Mouse (Mus musculus) Patski (cell line): ENCODE measurements at regions not wholly inside any gene's neighbourhood (a gene's known extent, or its start where the extent isn't known, plus 50 kb on each side); places are given as distances from the start of the nearest gene placed in this dataset.
A peak's percentile ranks its signal among the peaks of the same experiment; 100 is the strongest.

Source experiments
- ATAC-seq: fragments of 100-300 bp; one replicate; pipeline ENCODE4 v1.8.0; 2021
- CTCF ChIA-PET: fragments of 350-600 bp; sonication (Branson Sonifier 250); formaldehyde crosslinking; loops from one replicate; lab custom pipeline; 2022; ENCODE audit warnings: inconsistent platforms; lab: Charles Lee
- POLR2A ChIA-PET: fragments of 350-600 bp; sonication (Branson Sonifier 250); formaldehyde crosslinking; loops from one replicate; lab custom pipeline; 2022; ENCODE audit warnings: antibody characterized with exemption, inconsistent platforms; lab: Charles Lee
- DNase-seq: peaks from one replicate; pipeline ENCODE4 v3.0.0-alpha.2; 2011; ENCODE audit warnings: low read depth, low spot score
- H3K27me3 ChIP-seq: fragments of 371-371 bp; one replicate; pipeline ENCODE4 v1.5.1; 2021
- CTCF ChIP-seq: fragments of 100-300 bp; IDR thresholded peaks from one replicate; pipeline ENCODE4 v1.5.1; 2021
- in situ Hi-C: fragments of 300-500 bp; cut with MboI; formaldehyde crosslinking; loops from 3 replicates; pipeline ENCODE4 v1.11.1; 2018; ENCODE audit warnings: low pct_unique_long_range_greater_than_20kb, mixed read lengths

DNA sequence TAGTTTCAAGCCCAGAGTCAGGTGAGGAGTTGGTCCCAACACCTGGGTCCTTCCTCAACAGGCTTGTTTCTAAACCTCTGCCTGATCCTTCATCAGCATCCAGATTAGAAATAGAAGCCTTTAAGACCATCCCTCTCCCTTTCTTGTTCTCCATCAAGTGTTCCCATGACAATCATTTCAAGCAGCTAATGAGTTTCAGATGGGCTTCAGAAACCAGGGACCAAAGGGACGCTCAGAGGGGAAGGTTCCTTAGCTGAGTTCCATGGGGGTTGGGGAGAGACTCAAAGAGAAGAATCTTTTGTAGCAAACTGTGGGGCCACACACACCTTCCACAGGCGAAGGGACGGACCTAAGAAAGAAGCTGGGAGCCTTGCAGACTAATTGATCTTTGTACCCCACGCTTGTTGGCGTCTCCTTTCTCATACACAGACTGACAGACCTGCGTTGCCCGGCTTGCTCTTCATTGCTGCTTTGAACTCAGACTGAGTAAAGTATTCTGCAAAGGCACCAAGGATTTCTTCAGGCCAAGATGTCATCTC lies 136.6 kb upstream of the Gm12830 start:
- H3K27me3 ChIP-seq, result no peaks in the 10 kb centered on the region
- ATAC-seq, result no peak
- no peak for DNase-seq
- ChIA-PET POLR2A (no interaction called here), CTCF (no interaction called here)
- in situ Hi-C loops, result no loop called here
- TF ChIP-seq CTCF, result no peak

DNA sequence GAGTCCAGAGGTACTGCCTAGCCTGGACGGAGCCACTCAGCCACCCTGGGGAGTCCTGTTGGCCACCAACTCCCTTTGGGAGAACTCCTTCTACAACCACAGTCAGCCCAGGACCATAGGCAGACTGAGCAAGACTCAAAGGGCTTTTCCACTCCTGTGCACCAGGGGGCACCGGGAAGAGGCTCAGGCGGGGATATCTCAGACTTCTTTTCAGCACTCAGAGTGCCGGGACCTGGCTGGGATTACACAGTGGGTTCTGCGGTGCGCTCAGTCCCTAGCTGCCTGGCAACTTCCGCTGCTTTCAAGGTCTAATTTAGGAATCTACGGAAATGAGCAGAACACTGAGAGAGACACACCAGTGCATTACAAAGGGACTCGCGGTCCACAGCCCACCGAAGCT lies 136.1 kb upstream of the Gm12830 start:
- ChIA-PET CTCF (no interaction called here), POLR2A (no interaction called here)
- no peaks in the 10 kb centered on the region for H3K27me3 ChIP-seq
- DNase-seq (no peak), ATAC-seq (no peak)
- peak; percentile 27 for TF ChIP-seq CTCF
- in situ Hi-C loops, result no loop called here

DNA sequence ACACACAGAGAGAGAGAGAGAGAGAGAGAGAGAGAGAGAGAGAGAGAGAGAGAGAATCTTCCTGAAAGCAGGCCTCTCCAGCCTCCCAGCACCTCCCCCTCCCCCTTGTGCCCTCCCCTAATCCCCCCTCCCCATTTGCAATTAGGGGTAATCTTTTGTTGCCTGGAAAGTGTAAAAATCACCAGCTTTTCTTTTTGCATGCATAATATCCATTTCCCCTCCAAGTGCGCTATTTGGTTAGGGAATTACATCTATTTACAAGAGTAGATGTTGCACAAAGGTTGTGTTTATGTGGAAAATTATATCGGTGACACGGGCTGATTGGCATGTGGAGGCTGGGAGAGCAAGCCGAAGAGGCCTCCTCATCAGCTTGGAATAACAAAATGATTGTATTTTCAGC lies 135.4 kb upstream of the Gm12830 start:
- DNase-seq (no peak), ATAC-seq (no peak)
- no peaks in the 10 kb centered on the region for H3K27me3 ChIP-seq
- in situ Hi-C loops, result no loop called here
- no peak for TF ChIP-seq CTCF
- ChIA-PET CTCF (no interaction called here), POLR2A (no interaction called here)

DNA sequence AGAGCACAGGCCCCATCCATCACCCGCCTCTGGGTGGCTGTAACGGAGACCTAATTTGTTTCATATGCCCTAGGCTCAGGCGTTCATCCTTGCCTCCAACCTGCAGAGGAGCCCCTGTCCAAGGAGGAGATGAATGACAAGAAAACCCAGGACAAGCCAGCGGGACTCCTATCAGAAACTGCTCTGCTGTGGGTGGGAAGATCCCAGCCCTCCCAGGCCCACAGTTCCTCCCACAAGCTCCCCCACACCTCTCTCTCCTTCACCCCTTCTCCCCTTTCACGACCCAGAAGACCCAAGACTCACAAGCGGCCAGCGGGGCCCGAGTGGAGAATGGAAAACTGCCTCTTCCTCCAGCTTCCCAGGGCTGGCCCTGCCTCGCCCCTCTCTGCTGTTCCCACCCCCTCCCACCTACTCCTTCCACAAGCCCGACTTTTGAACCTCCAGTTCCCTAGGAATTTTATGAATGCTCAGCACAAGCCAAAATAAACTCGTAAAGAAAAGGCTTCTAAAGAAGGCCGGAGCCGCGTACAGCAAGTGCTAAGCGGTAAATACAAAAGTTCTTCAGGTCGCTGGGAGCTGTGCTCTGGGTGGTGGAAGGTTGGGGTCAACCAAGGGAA lies 133.1 kb upstream of the Gm12830 start:
- TF ChIP-seq CTCF, result no peak
- ChIA-PET POLR2A (no interaction called here), CTCF (interaction anchor here (0.7 to 0.8 kb wide), 2 partner anchors 20 to 413 kb away, joined by 3 to 4 read pairs; no protein-coding TSS in a partner anchor)
- DNase-seq (no peak), ATAC-seq (no peak)
- no peaks in the 10 kb centered on the region for H3K27me3 ChIP-seq
- in situ Hi-C loops, result no loop called here

DNA sequence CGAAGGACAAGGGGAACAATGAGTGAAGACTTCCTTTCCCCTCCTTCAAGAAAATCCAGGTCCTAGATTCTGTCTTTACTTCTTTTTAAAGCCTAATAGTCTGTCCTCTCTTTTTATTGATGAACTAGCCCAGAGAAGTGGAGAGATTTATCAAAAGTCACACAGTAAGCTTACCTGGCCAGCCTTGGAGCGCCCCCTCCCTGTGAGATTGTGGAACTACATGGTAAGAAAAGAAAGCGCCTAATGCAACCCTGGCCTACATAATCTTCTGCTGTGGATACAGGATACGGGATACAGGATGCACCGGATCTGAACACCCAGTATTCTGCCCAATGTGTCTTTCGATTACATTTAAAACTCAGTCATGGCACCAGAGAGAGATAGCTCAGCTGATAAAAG lies 132.6 kb upstream of the Gm12830 start:
- ATAC-seq (no peak), DNase-seq (no peak)
- no peak for TF ChIP-seq CTCF
- ChIA-PET CTCF (interaction anchor here (0.7 to 1.6 kb wide), 2 partner anchors 13 to 412 kb away, joined by 3 to 4 read pairs; no protein-coding TSS in a partner anchor), POLR2A (no interaction called here)
- H3K27me3 ChIP-seq, result no peaks in the 10 kb centered on the region
- in situ Hi-C loops, result no loop called here

DNA sequence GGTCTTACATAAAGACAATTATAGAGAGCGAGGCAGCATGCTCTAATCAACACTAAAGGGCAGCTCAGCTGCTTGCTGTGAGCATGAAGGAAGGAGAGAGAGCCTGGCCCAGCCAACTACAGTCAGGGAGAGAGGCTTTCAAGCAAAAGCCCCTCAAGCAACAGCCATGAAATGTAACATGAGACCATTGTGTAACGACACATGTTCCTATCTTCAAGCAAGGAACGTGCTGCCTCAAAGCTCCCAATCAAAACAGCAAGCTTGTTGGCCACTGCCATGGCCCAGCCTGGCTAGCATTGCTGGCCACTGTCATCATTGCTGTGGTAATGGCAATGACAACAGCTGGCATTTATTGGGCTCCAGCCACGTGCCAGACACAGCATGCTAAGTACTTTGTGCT lies 115.9 kb upstream of the Gm12830 start:
- CTCF ChIA-PET, result no interaction called here
- in situ Hi-C loops, result no loop called here
- no peaks in the 10 kb centered on the region for H3K27me3 ChIP-seq
- ATAC-seq, result no peak
- TF ChIP-seq CTCF, result no peak
- no peak for DNase-seq
- POLR2A ChIA-PET, result no interaction called here

DNA sequence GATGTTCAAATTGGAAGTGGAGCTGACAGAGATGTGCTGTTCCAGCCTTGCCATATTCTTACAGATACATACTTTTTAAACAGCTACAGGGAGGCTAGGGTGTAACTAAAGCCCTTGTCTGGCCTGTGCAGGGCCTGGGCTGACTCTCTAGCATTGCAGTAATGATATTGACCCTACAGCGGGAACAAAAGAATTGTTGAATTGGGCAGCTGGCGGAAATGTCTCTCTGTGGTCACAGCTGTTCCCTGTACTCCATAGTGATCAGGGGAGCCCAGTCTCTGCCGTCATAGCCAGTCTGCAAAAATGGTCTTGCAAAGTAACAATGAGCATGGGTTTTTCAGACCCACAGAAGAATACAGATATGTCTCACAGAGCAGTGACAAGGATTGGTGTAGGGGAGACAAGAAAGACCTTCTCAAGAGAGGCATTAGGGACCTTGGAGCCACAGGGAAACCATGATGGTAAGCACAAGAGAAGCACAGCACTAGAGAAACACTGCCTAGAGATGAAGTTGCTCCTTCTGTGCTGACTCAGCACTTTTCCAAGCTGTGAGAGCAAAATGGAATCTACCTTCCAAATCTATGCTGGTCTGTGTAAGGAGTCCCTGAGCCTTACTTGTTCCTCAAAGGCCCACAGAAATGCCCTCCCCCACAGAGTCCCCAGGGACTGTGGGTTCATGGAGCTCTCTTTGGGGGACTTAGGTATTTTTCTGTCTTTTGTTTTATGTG lies 111.2 kb upstream of the Gm12830 start:
- ChIA-PET POLR2A (no interaction called here), CTCF (no interaction called here)
- in situ Hi-C loops, result no loop called here
- no peak for ATAC-seq
- no peak for TF ChIP-seq CTCF
- no peaks in the 10 kb centered on the region for H3K27me3 ChIP-seq
- no peak for DNase-seq

DNA sequence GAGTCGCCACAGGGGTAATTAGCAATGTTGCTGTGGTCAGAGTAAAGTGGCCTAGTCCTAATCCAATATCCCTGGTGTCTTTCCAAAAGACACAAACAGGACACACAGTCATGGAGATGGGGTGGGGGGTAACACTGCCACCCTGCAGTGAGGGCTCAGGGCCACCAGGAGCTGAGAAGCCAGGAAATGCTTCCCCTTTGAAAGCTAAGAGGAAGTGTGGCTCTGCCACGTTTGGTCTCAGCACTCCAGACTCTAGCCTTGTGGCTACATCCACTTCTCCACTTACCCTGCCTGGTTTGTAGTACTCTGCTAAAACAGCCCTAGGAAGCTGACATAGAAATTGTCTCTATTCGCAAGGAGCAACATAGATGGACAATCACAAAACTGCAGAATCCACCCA lies 110.4 kb upstream of the Gm12830 start:
- DNase-seq, result no peak
- POLR2A ChIA-PET, result no interaction called here
- no peak for ATAC-seq
- H3K27me3 ChIP-seq, result no peaks in the 10 kb centered on the region
- no peak for TF ChIP-seq CTCF
- in situ Hi-C loops, result no loop called here
- CTCF ChIA-PET, result no interaction called here

DNA sequence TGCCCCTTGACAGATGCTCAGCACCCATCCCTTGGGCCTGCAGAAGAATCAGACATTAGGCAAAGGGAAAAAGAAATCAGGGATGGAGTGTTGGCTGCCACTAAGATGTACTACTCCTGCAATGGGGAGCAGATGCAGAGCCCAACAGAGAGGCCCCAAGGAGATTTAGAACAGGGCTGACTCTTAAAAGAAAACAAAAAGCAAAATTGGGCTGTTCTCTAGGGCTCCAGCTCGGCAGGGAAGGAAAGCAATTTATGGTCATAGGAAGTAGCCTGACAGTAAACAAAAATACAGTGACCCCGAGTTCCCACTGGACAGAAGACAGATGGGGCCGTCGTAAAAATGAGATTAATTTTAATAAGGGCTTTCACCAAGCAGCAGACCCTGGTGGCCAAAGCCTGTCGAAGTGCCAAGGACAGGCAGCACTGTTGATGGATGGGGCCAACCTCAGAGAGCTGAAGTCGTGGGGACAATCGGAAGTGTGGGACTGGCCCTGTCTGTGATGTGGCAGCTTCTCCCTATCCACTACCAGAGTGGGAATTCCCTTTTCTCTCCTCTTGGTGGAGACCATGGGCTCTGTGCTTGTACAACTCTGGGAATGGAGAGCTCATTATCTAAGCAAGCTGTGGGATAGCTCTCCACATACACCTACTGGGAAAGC lies 109.4 kb upstream of the Gm12830 start:
- in situ Hi-C loops, result no loop called here
- peaks cover 5% of the 10 kb centered on the region for H3K27me3 ChIP-seq
- TF ChIP-seq CTCF, result no peak
- no peak for ATAC-seq
- DNase-seq, result no peak
- ChIA-PET POLR2A (no interaction called here), CTCF (no interaction called here)

DNA sequence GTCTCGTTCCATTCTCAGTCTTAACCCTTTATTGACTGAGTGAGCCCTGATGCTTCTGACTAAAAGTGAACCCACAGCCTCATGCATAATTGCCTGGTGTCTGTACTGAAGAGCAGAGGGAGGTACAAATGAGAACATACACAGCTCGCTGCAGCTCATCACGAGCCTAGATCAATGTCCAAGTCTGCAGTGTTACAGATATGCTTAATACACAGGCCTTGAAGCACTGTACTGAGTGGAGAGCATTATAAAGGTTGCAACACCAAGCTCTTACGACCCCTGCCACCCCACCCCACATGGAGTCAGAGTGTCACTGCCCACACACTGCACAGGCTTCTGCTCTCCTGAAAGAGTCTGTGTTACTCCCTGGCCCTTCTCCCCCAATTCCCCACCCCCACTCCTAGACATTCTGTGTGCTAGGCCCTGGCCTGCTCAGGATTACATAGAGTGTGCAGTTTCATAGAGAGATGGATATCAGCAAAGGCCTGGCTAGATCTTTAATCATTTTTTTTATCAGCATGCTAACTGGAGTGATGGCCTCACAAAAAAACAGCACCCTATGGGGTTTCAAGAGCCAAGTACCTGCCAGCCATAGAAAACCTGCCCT lies 108.5 kb upstream of the Gm12830 start:
- DNase-seq (no peak), ATAC-seq (no peak)
- ChIA-PET CTCF (no interaction called here), POLR2A (no interaction called here)
- peaks cover 7% of the 10 kb centered on the region for H3K27me3 ChIP-seq
- TF ChIP-seq CTCF, result no peak
- in situ Hi-C loops, result no loop called here
